Mouse (Mus musculus) lung, postnatal 0 days (tissue): ENCODE measurements around the gene Celsr2. TPM values are rescaled to one million over a fixed set of nuclear protein-coding genes. Genes with fewer than 3 reads are reported as not detected.
A peak's percentile ranks its signal among the peaks of the same experiment; 100 is the strongest.

Experiments used
- ATAC-seq: fragments of 200-750 bp; cut with Nextera tagmentation; 2 replicates; pipeline ENCODE4 v1.8.0; 2017; ENCODE audit warnings: moderate library complexity
- DNase-seq: peaks from one replicate; pipeline ENCODE4 v3.0.0-alpha.2; 2016; ENCODE audit warnings: low spot score
- H3K27ac ChIP-seq: fragments of 300-500 bp; sonication (generic); 2 replicates; pipeline ENCODE4 v1.5.1; 2014; ENCODE audit warnings: antibody characterized with exemption, mild to moderate bottlenecking, low read length, mixed read lengths
- H3K27me3 ChIP-seq: fragments of 300-500 bp; sonication (generic); replicated peaks from 2 replicates; pipeline ENCODE4 v1.6.1; 2014; ENCODE audit warnings: low read length, mixed read lengths; ENCODE audit not compliant: insufficient read depth
- H3K36me3 ChIP-seq: fragments of 300-500 bp; sonication (generic); 2 replicates; pipeline ENCODE4 v1.6.1; 2014; ENCODE audit warnings: low read length, mixed read lengths; ENCODE audit not compliant: insufficient read depth
- H3K4me1 ChIP-seq: fragments of 300-500 bp; sonication (generic); 2 replicates; pipeline ENCODE4 v1.6.1; 2014; ENCODE audit warnings: antibody characterized with exemption, low read depth, low read length, mixed read lengths; ENCODE audit not compliant: insufficient read depth
- H3K4me2 ChIP-seq: fragments of 300-500 bp; sonication (generic); replicated peaks from 2 replicates; pipeline ENCODE4 v1.6.1; 2014; ENCODE audit warnings: low read depth, mild to moderate bottlenecking, low read length, moderate library complexity, mixed read lengths
- H3K4me3 ChIP-seq: fragments of 300-500 bp; sonication (generic); 2 replicates; pipeline ENCODE4 v1.5.1; 2014; ENCODE audit warnings: low read depth, low read length
- H3K9ac ChIP-seq: fragments of 300-500 bp; sonication (generic); replicated peaks from 2 replicates; pipeline ENCODE4 v1.6.1; 2014; ENCODE audit warnings: low read depth, mild to moderate bottlenecking
- H3K9me3 ChIP-seq: fragments of 300-500 bp; sonication (generic); 2 replicates; pipeline ENCODE4 v1.6.1; 2016; ENCODE audit warnings: low read length, mixed read lengths
- CTCF ChIP-seq: IDR thresholded peaks from 2 replicates; pipeline ENCODE4 v1.5.1; 2016; ENCODE audit warnings: antibody characterized with exemption, mild to moderate bottlenecking
- EP300 ChIP-seq: IDR thresholded peaks from 2 replicates; pipeline ENCODE4 v1.6.1; 2016; ENCODE audit warnings: antibody characterized with exemption, mild to moderate bottlenecking, control low read depth
- WGBS: fragments of 180-500 bp; shearing (Covaris S2); extraction: QIAGEN DNeasy Blood & Tissue Kit; methylation state at CpG from one replicate; pipeline ENCODE4 v1.1.7; 2014; 5-methylcytosine and 5-hydroxymethylcytosine counted together
- polyA plus RNA-seq: library from polyadenylated mRNA; unstranded; fragments of >200 nt; fragmentation: Nextera tagmentation; extraction: Ambion mirVana; gene quantifications from 2 replicates; pipeline ENCODE4 v1.2.1, GENCODE M21; 2015

Celsr2 gene
- polyA plus RNA-seq, 1 experiment from 2014 or later, result 3.4 TPM

DNA sequence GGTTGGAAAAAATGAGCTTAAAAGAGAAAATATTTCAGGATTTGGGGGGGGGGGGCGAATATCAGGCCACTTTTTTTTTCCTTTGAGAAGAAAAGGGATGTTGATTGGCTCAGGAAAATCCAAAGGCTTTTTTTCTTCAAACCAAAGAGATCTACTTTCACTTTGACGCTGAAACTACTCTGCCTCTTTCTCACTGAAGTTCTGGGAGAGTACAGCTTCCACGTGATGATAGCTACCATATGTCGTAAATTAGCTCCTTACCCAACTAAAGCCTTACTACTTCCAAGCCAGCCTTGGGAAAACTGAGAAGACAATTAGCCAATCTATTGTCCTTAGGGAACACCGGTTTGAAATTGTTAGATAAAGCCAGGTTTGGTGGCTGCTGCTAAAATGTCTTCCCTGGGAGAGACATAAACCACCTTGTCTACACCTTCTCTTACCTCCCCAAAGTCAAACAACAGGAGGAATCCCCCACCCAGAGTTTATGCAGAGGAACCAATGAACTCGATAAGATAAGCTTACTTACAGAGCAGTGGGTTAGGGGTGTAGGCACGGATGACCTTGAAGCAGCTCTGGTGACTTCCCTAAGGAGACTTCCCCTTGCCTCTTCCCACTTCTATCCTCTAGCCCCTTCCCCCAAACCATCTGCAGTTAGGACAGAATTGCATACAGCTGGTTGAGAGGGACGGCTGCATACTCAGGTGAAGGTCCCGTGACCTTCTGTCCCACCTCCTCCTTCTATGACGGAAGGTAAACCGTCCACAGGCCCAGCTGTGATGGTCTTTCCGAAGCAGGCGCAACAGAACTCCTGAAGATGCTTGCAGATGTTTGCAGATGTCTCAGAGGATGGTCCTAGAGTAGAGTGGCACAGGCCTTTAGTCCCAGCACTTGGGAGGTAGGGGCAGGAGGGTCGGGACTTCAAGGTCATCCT is 33.1 kb downstream of the Celsr2 start:
- ATAC-seq, result peak; percentile 14; the same call in 1 of the 2 replicates
- peak overlapping the region; percentile 6; the same call in 1 of the 2 replicates for H3K9ac ChIP-seq
- H3K4me2 ChIP-seq, result peak overlapping the region; percentile 37
- peak overlapping the region; percentile 5; the same call in 1 of the 2 replicates for H3K27ac ChIP-seq
- no peaks in the 10 kb centered on the region for H3K9me3 ChIP-seq
- H3K36me3 ChIP-seq, result no peaks in the 10 kb centered on the region
- no peaks in the 10 kb centered on the region; the same call in 1 of the 2 replicates for H3K4me1 ChIP-seq
- DNase-seq, result peak; percentile 79
- peak overlapping the region; percentile 22; the same call in 1 of the 2 replicates for H3K4me3 ChIP-seq
- TF ChIP-seq EP300 (no peak), CTCF (no peak)
- 59% methylated on average over 14 of the region's 14 CpGs for WGBS
- H3K27me3 ChIP-seq, result no peaks in the 10 kb centered on the region

DNA sequence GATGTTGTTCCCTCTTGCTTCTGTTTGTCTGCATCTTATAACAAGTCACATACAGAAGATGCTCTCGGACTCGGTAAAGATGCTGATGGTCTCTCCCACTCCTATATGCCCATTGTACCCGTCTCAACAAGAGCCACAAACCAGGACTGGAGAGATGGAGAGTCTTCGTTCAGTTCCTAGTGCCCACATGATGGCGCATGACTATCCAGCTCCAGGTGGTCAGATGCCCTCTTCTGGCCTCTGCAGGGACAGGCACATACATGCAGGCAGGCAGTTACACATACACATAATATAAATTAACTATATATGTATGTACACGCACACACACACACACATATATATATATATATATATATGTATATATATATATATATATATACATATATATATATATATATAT is 34.7 kb downstream of the Celsr2 start:
- TF ChIP-seq EP300, result no peak
- peak; percentile 72 for TF ChIP-seq CTCF
- H3K9me3 ChIP-seq, result no peaks in the 10 kb centered on the region
- WGBS, result 80% methylated on average over 6 of the region's 6 CpGs
- no peak overlapping the region for H3K9ac ChIP-seq
- no peaks in the 10 kb centered on the region for H3K36me3 ChIP-seq
- no peaks in the 10 kb centered on the region; the same call in 1 of the 2 replicates for H3K4me1 ChIP-seq
- no peak overlapping the region for H3K27ac ChIP-seq
- no peak overlapping the region for H3K4me2 ChIP-seq
- H3K4me3 ChIP-seq, result no peak overlapping the region
- H3K27me3 ChIP-seq, result no peaks in the 10 kb centered on the region
- no peak for ATAC-seq
- DNase-seq, result no peak

DNA sequence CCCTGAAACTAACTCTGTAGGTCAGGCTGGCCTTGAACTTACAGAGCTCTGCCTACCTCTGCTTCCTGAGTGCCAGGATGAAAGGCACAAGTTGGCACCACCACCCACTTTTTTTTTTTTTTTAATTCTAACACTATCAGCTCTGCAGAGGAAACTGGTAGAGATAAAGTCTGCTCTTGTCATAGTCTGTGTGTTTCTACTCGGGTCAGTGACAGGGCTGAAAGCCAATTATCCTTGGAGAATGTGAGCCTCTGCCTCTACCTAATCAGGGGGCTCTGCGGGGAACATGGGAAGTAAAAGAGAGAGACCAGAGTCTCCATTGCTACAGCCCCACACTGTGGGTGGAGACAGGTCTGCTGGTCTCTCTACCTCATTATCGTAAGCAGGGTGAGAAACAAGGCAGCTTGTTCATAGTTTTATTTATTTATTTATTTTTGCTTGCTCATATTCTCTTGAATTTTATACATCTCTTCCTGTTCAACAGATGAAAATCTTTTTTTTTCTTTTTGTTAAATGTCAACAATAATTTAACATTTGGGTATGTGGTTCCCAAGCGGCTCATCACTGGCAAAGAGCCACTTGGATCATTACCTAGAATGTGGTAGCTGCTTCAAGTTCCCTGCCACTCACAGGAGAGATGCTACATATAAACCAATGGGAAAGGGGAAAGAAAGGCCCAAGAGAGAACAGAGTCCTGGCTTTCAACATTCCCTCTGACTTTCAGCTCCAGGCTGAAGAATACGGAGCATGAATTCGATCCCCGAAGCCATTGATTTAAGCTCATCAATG is 36.3 kb downstream of the Celsr2 start:
- Histone ChIP-seq H3K27ac (no peak overlapping the region), H3K27me3 (no peaks in the 10 kb centered on the region), H3K4me3 (no peak overlapping the region), H3K9ac (no peak overlapping the region), H3K4me2 (no peak overlapping the region), H3K4me1 (no peaks in the 10 kb centered on the region), H3K36me3 (no peaks in the 10 kb centered on the region), H3K9me3 (no peaks in the 10 kb centered on the region)
- TF ChIP-seq EP300, result no peak
- TF ChIP-seq CTCF, result no peak
- WGBS, result 69% methylated on average over 7 of the region's 7 CpGs
- no peak for ATAC-seq
- no peak for DNase-seq

DNA sequence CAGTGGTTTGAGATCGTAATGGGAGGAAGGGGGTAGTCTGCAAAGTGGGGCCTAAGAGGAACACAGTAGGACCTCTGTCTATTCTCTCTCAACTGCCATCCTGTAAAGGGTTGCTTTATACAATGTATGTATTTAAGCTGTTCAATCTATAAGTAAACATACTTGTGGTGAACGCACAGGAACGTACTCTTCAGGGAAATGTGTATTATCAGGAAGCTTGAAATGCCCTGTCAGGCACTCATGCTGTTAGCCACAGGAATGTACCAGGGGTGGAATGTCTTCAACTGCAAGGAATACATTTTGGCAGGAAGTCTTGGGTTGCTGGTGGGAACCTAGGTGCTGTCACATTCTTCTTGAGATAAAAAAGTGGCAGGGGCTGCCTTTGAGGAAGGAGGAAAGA is 42.7 kb downstream of the Celsr2 start:
- Histone ChIP-seq H3K27ac (peak overlapping the region; percentile 60), H3K4me2 (no peak overlapping the region), H3K4me1 (peaks cover 11% of the 10 kb centered on the region; the same call in 1 of the 2 replicates), H3K4me3 (no peak overlapping the region), H3K36me3 (no peaks in the 10 kb centered on the region), H3K9ac (no peak overlapping the region), H3K9me3 (no peaks in the 10 kb centered on the region), H3K27me3 (no peaks in the 10 kb centered on the region)
- DNase-seq (peak; percentile 88), ATAC-seq (peak; percentile 90)
- 35% methylated on average over 3 of the region's 3 CpGs for WGBS
- peak; percentile 96 for TF ChIP-seq EP300
- TF ChIP-seq CTCF, result no peak

DNA sequence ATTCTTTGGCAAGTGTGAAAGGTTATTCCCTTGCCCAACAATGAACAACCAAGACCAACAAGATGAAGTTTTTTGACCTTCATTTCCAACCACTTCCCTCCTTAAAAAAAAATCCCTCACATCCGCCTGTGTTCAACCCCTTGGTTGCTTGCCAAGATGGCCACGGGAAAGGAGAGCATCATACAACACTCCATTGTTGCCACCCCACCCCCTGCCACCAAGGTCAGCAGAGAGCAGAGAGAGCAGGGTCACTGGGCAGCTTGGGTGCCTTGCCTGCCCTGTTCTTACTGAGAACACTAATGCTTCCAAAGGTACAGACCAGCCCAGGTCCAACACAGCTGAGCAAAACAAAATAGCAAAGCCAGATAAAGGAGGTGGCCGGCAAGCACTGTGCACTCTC is 43.1 kb downstream of the Celsr2 start:
- DNase-seq, result peak; percentile 67
- Histone ChIP-seq H3K36me3 (no peaks in the 10 kb centered on the region), H3K27me3 (no peaks in the 10 kb centered on the region), H3K27ac (peak overlapping the region; percentile 60), H3K4me3 (no peak overlapping the region), H3K4me1 (peaks cover 11% of the 10 kb centered on the region; the same call in 1 of the 2 replicates), H3K4me2 (no peak overlapping the region), H3K9me3 (no peaks in the 10 kb centered on the region), H3K9ac (no peak overlapping the region)
- ATAC-seq, result peak; percentile 74
- 10% methylated on average over 3 of the region's 3 CpGs for WGBS
- TF ChIP-seq EP300, result no peak
- no peak; the same call in 1 of the 2 replicates for TF ChIP-seq CTCF

DNA sequence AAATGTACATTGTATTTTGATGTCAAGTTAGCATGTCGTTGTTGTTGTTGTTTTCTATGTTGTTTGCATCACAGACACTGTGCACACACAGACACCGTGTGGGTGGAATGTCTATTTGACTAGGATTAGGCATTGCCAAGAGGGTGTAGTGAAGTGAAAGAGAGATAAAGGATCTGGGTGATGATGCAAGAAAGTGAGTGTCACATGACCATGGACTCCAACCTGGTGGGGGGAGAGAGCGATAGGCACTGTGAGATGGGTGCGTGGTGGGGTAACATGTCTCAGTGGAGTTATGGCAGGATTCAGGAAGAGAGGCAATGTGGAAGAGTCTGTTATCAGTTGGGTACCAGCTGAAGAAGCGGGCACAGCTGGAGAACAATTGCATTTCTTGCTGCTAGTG is 46.6 kb downstream of the Celsr2 start:
- H3K36me3 ChIP-seq, result no peaks in the 10 kb centered on the region
- 70% methylated on average over 5 of the region's 5 CpGs for WGBS
- no peak overlapping the region for H3K4me2 ChIP-seq
- ATAC-seq (no peak), DNase-seq (peak; percentile 20)
- H3K9ac ChIP-seq, result no peak overlapping the region
- no peak overlapping the region for H3K4me3 ChIP-seq
- no peak overlapping the region for H3K27ac ChIP-seq
- H3K4me1 ChIP-seq, result peaks cover 11% of the 10 kb centered on the region; the same call in 1 of the 2 replicates
- no peaks in the 10 kb centered on the region for H3K9me3 ChIP-seq
- no peaks in the 10 kb centered on the region for H3K27me3 ChIP-seq
- TF ChIP-seq EP300 (no peak), CTCF (0 out of 2 replicates have a peak, but pooled peaks have one; percentile 2)
